Mouse (Mus musculus): ENCODE data around the gene Gm20661.

The Gm20661 gene

DNA sequence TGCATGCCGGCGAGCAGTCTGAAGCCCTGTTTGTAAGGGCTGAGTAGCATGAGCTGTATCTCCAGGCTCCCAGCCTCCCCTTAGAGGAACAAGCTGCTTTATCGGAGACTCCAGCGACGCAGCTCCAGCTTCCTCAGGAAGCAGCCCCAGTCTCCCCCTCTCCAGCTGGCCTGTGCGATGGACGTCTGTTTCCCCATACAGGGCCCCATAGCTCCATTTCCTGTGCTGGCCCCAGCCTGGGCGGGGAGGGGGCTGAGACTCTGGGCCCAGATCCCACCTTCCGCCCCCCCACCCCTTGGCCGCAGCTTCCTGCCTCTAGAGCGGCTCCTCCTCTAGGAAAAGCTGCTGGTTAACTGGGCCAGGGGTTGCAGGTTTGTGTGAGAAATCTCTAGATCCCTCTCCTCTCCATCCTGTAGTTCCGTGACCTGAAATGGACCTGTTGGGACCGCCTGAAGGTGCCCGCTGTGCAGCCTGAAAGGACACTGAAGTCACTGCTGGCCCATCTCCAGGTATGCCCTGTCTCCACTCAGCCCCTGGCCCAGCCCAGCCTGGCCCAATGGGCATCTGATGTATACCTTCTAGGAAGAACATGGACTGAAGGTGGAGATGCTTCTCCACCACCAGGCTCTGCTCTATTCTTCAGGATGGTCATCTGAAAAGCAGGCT lies at the start of gene Gm20661:
Gm20661 (plus strand) TSS at position 378 of the 666 bp plus-strand sequence.
- peak; percentile 10; the same call in 1 of the 2 replicates for ATAC-seq (ENCODE audit: low TSS enrichment)

- no peak; the same call in 1 of the 2 replicates for ATAC-seq (ENCODE audit: low TSS enrichment)
Observed at GRCm38 (mm10) chr9:107934146-107934545, 48.7 kb upstream of the Gm20661 start.

DNA sequence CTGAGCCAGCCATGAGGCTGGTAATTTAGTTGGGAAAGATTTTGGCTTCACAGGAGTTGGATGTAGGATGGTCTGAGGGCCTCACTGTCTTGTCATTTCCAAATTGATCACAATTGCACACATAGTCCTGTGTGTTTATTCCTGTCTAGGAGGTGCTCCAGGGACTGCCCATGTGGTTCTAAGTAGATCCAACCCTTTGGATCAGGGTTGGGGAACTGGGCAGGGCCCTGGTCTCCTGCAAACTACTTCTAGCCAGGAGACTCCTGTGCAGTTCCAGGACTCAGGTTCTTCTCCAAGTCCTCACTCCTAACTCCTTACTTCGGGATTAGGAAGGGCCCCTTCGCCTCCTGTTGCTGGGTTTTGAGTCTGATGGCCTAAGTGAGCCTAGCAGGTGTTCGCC lies 47.5 kb upstream of the Gm20661 start, which contains the start of gene Camkv:
Camkv (plus strand) TSS at position 301 of the 400 bp plus-strand sequence.
- ATAC-seq (ENCODE audit: low TSS enrichment) = peak; percentile 17; the same call in 1 of the 2 replicates

- peak; percentile 42 for ATAC-seq (ENCODE audit: low TSS enrichment)
Observed at GRCm38 (mm10) chr9:107935790-107936214, 47.1 kb upstream of the Gm20661 start.

GRCm38 (mm10) chr9:107936215-107936822 lies 46.5 kb upstream of the Gm20661 start:
- ATAC-seq (ENCODE audit: low TSS enrichment) = peak; percentile 17; the same call in 1 of the 2 replicates

- no peak for ATAC-seq (ENCODE audit: low TSS enrichment)
Observed at GRCm38 (mm10) chr9:107936831-107937230, 46.0 kb upstream of the Gm20661 start.

DNA sequence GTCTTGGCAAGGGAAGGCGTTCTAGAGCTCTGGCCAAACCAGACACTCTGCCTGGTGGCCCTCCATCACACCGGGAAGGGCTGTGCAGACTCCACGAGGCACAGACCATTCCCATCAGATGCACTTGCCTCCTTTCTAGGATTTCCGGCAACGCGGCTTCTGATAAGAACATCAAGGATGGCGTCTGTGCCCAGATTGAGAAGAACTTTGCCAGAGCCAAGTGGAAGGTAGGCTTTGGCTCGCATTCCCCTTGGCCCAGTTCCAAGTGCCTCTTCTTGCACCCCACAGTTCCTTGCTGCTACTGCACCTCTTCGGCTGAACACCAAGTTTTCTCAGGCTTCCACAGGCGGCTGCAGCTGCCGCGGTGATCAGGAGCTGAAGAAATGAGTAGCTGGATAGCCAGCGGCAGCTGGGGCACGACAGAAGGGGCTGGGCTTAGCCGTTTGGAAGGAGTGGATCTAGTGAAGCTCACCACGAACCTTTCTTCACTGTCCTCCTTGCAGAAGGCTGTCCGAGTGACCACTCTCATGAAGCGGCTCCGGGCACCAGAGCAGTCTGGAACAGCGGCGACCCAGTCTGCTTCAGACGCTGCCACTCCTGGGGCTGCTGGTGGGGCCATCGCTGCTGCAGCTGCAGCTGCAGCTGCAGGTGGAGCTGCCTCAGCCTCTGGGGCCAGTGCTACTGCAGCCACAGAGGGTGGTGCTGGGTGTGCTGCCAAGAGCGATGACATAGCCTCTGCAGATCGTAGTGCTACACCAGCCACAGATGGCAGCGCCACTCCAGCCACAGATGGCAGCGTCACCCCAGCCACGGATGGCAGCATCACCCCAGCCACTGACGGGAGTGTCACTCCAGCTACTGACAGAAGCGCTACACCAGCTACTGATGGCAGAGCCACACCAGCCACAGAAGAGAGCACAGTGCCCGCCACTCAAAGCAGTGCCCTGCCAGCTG lies 35.3 kb upstream of the Gm20661 start:
- ATAC-seq (ENCODE audit: low TSS enrichment) = no peak

DNA sequence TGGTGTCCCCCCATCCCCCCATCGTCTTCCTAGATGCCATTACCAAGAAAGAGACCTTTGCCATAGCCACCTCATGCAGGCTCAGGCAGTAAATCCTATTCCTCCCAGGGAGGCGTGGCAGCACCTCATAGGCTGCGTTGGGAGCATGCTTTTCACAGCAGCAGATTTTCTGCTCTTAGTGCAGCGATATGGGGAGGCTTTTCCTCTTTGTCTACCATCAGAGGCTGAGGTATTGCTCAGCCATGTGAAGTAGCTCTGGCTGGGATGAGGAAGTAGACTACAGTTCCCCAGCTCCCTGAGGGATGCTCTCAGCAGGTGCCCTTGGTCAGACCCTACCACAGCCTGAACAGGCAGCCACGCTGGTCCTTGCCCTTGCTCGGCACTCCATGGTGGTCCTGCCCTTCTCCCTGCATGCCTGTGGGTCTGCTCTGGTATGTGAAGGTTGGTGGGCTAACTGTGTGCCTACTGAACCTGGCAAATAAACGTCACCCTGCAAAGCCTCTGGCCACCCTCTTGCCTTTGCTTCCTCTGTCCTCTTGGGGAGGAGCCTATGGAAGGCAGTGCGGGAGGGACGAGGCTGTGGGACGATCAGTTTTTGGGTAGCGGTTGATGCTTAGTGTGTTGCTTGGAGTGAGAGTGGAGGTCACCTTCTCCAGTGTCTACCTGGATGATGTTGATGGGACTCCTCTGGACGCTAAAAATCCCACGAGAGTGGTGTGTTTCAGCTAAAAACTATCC lies 33.5 kb upstream of the Gm20661 start:
- no peak for ATAC-seq (ENCODE audit: low TSS enrichment)

- ATAC-seq (ENCODE audit: low TSS enrichment) = no peak
Observed at GRCm38 (mm10) chr9:107949922-107950235, 33.0 kb upstream of the Gm20661 start, which contains the start of gene Traip. Gene Traip (plus strand): TSS chr9:107950136.

GRCm38 (mm10) chr9:107950460-107951355 lies 32.1 kb upstream of the Gm20661 start:
- ATAC-seq (ENCODE audit: low TSS enrichment) = peak; percentile 96

- ATAC-seq (ENCODE audit: low TSS enrichment) = no peak
Observed at GRCm38 (mm10) chr9:107955613-107956289, 27.1 kb upstream of the Gm20661 start.

GRCm38 (mm10) chr9:107957141-107957540 lies 25.7 kb upstream of the Gm20661 start:
- no peak for ATAC-seq (ENCODE audit: low TSS enrichment)

- ATAC-seq (ENCODE audit: low TSS enrichment) = no peak
Observed at GRCm38 (mm10) chr9:107959896-107960295, 23.0 kb upstream of the Gm20661 start.

GRCm38 (mm10) chr9:107960928-107961327 lies 21.9 kb upstream of the Gm20661 start:
- no peak for ATAC-seq (ENCODE audit: low TSS enrichment)

DNA sequence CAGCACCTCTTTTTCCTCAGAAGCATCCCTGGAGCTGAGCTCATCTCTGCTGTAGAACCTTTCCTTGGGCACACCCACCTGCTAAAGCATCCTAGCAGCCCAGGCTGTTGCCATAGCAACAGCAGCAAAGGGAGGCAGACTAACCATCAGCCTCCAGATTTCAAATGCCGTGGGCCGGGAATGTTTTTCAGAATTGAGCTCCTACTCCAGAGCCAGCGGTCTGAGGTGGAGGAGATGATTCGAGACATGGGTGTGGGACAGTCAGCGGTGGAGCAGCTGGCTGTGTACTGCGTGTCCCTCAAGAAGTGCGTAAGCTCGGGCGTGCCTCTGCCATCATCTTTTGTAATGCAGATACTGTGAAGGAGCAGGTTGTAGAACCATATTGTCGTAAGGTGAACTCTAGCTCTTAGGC lies 21.5 kb upstream of the Gm20661 start:
- ATAC-seq (ENCODE audit: low TSS enrichment) = peak; percentile 82

GRCm38 (mm10) chr9:107961881-107962280 lies 21.0 kb upstream of the Gm20661 start:
- ATAC-seq (ENCODE audit: low TSS enrichment) = peak; percentile 77

- no peak for ATAC-seq (ENCODE audit: low TSS enrichment)
Observed at GRCm38 (mm10) chr9:107962916-107963315, 19.9 kb upstream of the Gm20661 start.

GRCm38 (mm10) chr9:107963700-107964099 lies 19.2 kb upstream of the Gm20661 start:
- peak; percentile 36; the same call in 1 of the 2 replicates for ATAC-seq (ENCODE audit: low TSS enrichment)

DNA sequence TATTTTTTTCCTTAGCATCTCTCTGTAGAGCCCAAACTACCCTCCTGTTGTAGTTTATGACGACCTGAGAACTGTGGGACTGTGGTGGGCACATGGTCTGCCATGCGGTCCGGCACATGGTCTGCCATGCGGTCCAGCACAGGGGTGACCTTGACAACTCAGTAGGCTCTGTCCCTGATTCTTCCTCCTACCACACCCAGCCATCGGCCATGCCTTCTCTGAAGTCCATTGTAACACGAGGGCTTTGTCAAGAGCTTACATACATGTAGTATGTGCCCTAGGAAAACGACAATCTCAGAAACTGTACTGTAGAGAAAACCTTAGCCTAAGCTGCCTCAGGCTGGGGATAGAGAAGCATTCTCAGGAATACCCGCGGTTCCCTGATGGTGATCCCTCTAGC lies 18.2 kb upstream of the Gm20661 start:
- no peak for ATAC-seq (ENCODE audit: low TSS enrichment)

DNA sequence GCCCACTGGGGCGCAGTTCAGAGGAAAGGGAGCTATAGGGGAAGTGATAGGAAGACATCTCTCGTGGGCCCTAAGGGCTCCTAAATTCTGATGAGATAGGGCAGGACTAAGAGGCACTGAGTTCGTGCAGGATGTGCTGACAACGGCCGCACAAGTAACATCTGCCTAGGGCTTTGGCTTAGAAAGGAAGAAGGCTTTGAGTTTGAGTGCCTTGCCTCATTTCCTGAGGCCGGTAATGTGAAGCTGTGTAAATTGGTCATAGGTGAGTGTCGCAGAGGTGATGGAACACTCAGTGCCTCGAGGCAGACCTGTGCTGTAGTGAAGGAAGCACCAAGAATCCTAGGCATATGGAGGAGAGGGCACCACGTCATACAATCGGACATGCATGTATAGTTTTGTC lies 16.2 kb upstream of the Gm20661 start:
- no peak for ATAC-seq (ENCODE audit: low TSS enrichment)
